Mouse (Mus musculus) stomach, postnatal 0 days (tissue): ENCODE measurements around the gene Mpv17l2. TPM values are rescaled to one million over a fixed set of nuclear protein-coding genes. Genes with fewer than 3 reads are reported as not detected.
A peak's percentile ranks its signal among the peaks of the same experiment; 100 is the strongest.

ENCODE experiments used
- ATAC-seq: fragments of 200-750 bp; cut with Nextera tagmentation; 2 replicates; pipeline ENCODE4 v1.8.0; 2017; ENCODE audit not compliant: low FRiP score, low TSS enrichment
- DNase-seq: peaks from one replicate; pipeline ENCODE4 v3.0.0-alpha.2; 2016; ENCODE audit warnings: low spot score
- H3K27ac ChIP-seq: fragments of 300-500 bp; sonication (generic); replicated peaks from 2 replicates; pipeline ENCODE4 v1.5.1; 2014; ENCODE audit warnings: mild to moderate bottlenecking, control low read depth
- H3K27me3 ChIP-seq: fragments of 300-500 bp; sonication (generic); 2 replicates; pipeline ENCODE4 v1.6.1; 2014; ENCODE audit warnings: low read length; ENCODE audit not compliant: control insufficient read depth, insufficient read depth
- H3K36me3 ChIP-seq: fragments of 300-500 bp; sonication (generic); 2 replicates; pipeline ENCODE4 v1.6.1; 2014; ENCODE audit warnings: low read length, mixed read lengths; ENCODE audit not compliant: control insufficient read depth, insufficient read depth
- H3K4me1 ChIP-seq: fragments of 300-500 bp; sonication (generic); replicated peaks from 2 replicates; pipeline ENCODE4 v1.6.1; 2014; ENCODE audit warnings: antibody characterized with exemption; ENCODE audit not compliant: control insufficient read depth, insufficient read depth
- H3K4me2 ChIP-seq: fragments of 300-500 bp; sonication (generic); replicated peaks from 2 replicates; pipeline ENCODE4 v1.6.1; 2014; ENCODE audit warnings: low read depth, mild to moderate bottlenecking, control low read depth, moderate library complexity
- H3K4me3 ChIP-seq: fragments of 300-500 bp; sonication (generic); 2 replicates; pipeline ENCODE4 v1.5.1; 2014; ENCODE audit warnings: low read depth, low read length, control low read depth
- H3K9ac ChIP-seq: fragments of 300-500 bp; sonication (generic); 2 replicates; pipeline ENCODE4 v1.6.1; 2014; ENCODE audit warnings: mild to moderate bottlenecking, low read length, control low read depth, mixed read lengths
- H3K9me3 ChIP-seq: fragments of 300-500 bp; sonication (generic); 2 replicates; pipeline ENCODE4 v1.6.1; 2016; ENCODE audit warnings: low read length; ENCODE audit not compliant: control insufficient read depth
- CTCF ChIP-seq: IDR thresholded peaks from 2 replicates; pipeline ENCODE4 v1.5.1; 2016; ENCODE audit warnings: antibody characterized with exemption, low read depth, mild to moderate bottlenecking, moderate library complexity
- EP300 ChIP-seq: optimal IDR thresholded peaks from 2 replicates; pipeline ENCODE3; 2016; ENCODE audit warnings: antibody characterized with exemption
- WGBS: fragments of 180-500 bp; shearing (Covaris S2); extraction: QIAGEN DNeasy Blood & Tissue Kit; methylation state at CpG from one replicate; pipeline ENCODE4 v1.1.7; 2014; 5-methylcytosine and 5-hydroxymethylcytosine counted together
- polyA plus RNA-seq: library from polyadenylated mRNA; unstranded; fragments of >200 nt; fragmentation: Nextera tagmentation; extraction: Ambion mirVana; gene quantifications from 2 replicates; pipeline ENCODE4 v1.2.1, GENCODE M21; 2015

Mpv17l2 gene
- polyA plus RNA-seq, 1 experiment from 2014 or later = 77.3 TPM

DNA sequence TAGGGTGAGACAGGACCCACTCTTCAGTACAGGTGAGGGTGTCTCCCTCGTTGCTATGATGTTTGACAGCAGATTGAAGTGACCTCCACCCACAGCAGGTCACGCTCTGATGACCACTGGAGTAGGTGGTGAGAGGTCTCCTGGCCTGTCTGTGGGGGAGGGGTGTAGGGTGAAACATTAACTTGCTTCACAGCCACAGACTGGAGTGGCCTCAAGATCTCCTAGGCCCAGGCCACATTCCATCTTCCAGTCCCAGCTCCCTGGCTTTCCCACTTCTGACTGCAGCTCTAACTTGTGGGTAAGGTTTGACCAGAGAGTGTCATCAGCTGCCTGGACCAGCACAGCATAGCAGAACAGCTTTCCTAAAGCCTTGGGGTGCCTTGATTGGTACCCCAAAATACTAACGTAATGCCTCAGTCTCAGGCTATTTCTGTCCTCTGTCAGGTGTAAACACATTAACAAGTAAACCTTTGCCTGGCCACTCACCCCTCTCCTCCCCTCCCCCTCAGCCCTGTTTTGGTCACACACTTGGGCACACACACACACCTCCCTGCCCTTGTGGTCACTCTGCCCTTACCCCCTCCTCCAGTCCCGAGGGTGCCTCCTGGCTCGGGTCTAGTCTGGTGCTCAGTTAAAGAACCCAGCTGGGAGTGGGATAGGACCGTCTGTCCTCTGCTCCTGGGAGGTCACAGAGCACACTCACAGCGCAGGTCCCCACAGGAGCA, 37.1 kb downstream of the Mpv17l2 start, which contains the start of gene Pde4c:
Gene Pde4c (plus strand): TSS at position 235 of the 725 bp plus-strand sequence.
- Histone ChIP-seq H3K9me3 (no peaks in the 10 kb centered on the region), H3K36me3 (no peaks in the 10 kb centered on the region), H3K4me2 (no peak within 1 kb of the TSS), H3K4me1 (no peaks in the 10 kb centered on the region), H3K27ac (no peak within 1 kb of the TSS), H3K4me3 (no peak within 1 kb of the TSS), H3K27me3 (no peaks in the 10 kb centered on the region), H3K9ac (no peak within 1 kb of the TSS)
- ATAC-seq (no peak), DNase-seq (no peak)
- 41% methylated on average over 7 of the region's 7 CpGs for WGBS
- TF ChIP-seq CTCF (no peak), EP300 (no peak)

DNA sequence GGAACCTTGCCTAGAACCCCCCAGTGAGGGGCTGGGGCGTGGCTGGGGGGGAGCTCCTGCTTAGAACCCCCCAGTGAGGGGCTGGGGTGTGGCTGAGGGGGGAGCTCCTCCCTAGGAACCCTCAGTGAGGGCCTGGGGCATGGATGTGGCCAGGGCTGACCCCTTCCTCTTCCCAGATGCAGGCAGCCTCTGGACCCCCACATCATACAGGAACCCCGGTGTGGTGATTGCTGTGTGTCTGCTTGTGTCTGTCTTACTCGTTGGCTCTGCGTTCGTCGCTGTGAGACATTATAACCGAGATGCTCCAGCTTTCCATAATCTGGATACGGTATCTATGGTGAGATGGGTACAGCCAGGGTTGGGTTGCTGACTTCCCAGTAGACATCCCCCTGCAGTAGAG, 39.1 kb downstream of the Mpv17l2 start:
- ATAC-seq (no peak), DNase-seq (no peak)
- no peaks in the 10 kb centered on the region for H3K4me1 ChIP-seq
- no peak overlapping the region for H3K9ac ChIP-seq
- H3K36me3 ChIP-seq = no peaks in the 10 kb centered on the region
- no peak overlapping the region for H3K4me2 ChIP-seq
- H3K27ac ChIP-seq = no peak overlapping the region
- TF ChIP-seq CTCF (no peak), EP300 (no peak)
- no peak overlapping the region for H3K4me3 ChIP-seq
- no peaks in the 10 kb centered on the region for H3K27me3 ChIP-seq
- no peaks in the 10 kb centered on the region for H3K9me3 ChIP-seq
- WGBS = 87% methylated on average over 8 of the region's 8 CpGs

DNA sequence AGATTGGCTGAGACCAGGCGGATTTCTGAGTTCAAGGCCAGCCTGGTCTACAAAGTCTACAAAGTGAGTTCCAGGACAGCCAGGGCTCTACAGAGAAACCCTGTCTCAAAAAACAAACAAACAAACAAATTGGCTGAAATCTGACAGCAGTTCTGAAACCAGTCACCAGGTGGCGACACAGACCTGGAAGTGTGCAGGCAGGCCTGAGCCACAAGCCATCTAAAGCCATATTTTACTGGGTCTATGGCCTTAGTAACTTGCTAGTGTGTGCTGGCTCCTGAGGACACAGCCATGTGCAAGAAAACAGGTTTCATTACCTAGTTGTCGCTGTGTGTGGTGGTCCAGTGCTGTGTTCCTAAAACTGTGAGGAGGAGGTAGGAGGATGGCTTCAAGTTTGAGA, 40.0 kb downstream of the Mpv17l2 start:
- peak; percentile 83 for DNase-seq

DNA sequence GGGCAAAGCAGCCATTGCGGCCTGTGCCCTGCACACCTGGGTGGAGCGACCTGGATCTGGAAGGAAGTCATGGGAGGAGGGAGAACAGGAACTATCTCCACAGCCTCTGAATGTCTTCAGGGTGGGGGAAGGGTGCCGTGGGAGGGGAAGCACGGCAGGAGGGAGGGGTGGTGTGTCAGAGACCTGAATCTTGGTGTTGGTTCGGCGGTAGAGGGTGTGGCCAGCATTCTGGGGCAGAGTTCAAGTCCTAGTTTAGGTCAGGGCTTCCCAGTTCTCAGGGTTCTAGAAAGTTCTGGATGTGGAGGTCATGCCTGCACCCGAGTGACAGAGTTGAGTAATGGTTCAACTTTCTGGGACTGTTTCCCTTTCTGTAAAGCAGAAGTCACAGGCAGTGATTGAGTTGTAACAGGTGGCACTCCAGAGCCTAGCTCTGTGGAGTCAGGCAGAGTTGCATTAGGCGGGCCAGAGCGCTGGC, 40.9 kb downstream of the Mpv17l2 start:
- TF ChIP-seq CTCF (no peak), EP300 (no peak)
- H3K4me2 ChIP-seq = no peak overlapping the region
- whole genome bisulfite sequencing = 44% methylated on average over 9 of the region's 9 CpGs

More for the DNA sequence above, 40.0 kb downstream of the Mpv17l2 start:
- H3K36me3 ChIP-seq = no peaks in the 10 kb centered on the region
- H3K4me2 ChIP-seq = no peak overlapping the region
- H3K27ac ChIP-seq = no peak overlapping the region; the same call in 1 of the 2 replicates
- H3K27me3 ChIP-seq = no peaks in the 10 kb centered on the region
- TF ChIP-seq EP300 = no peak
- peak; percentile 98 for TF ChIP-seq CTCF
- no peak overlapping the region for H3K9ac ChIP-seq
- no peaks in the 10 kb centered on the region for H3K9me3 ChIP-seq
- no peaks in the 10 kb centered on the region for H3K4me1 ChIP-seq
- H3K4me3 ChIP-seq = no peak overlapping the region
- peak; percentile 30 for ATAC-seq
- WGBS = 5% methylated on average over 3 of the region's 3 CpGs

DNA sequence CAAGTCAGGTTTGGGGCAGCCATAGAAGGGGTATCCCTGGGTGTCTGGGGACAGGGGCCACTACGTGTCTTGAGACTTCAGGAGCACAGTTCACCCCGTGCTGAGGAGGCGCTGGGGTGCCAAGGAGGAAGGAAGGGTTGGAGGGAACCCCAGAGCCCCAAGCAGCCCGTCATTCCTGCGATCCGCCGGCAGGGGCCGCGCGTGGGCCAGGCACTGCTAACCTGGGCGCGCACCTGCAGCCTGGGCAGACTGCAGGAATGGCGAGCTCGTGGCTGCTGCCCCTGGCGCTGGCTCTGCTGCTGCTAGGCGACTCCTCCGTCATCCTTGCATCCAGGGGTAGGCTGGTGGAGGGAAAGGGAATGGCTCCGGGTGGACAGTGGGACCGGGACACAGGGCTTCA, 42.4 kb downstream of the Mpv17l2 start, which contains the start of gene Gm3336:
Gene Gm3336 (plus strand): TSS at position 247 of the 400 bp plus-strand sequence.
- Histone ChIP-seq H3K4me1 (no peaks in the 10 kb centered on the region), H3K9ac (no peak within 1 kb of the TSS), H3K9me3 (no peaks in the 10 kb centered on the region), H3K36me3 (no peaks in the 10 kb centered on the region), H3K27ac (peak within 1 kb of the TSS; percentile 53), H3K4me2 (no peak within 1 kb of the TSS), H3K4me3 (no peak within 1 kb of the TSS), H3K27me3 (no peaks in the 10 kb centered on the region)
- 4% methylated on average over 19 of the region's 19 CpGs for WGBS
- TF ChIP-seq EP300 (no peak), CTCF (peak; percentile 91)
- ATAC-seq = peak; percentile 55
- DNase-seq = peak; percentile 83

More for the DNA sequence above, 40.9 kb downstream of the Mpv17l2 start:
- no peaks in the 10 kb centered on the region for H3K27me3 ChIP-seq
- ATAC-seq (peak; percentile 79), DNase-seq (peak; percentile 78)
- H3K9me3 ChIP-seq = no peaks in the 10 kb centered on the region
- no peaks in the 10 kb centered on the region for H3K36me3 ChIP-seq
- H3K9ac ChIP-seq = no peak overlapping the region; the same call in 1 of the 2 replicates
- peak overlapping the region; percentile 69 for H3K27ac ChIP-seq
- H3K4me1 ChIP-seq = no peaks in the 10 kb centered on the region
- no peak overlapping the region for H3K4me3 ChIP-seq
